26 mouse cellular contexts compared by ENCODE assay signal in the genomic region with DNA sequence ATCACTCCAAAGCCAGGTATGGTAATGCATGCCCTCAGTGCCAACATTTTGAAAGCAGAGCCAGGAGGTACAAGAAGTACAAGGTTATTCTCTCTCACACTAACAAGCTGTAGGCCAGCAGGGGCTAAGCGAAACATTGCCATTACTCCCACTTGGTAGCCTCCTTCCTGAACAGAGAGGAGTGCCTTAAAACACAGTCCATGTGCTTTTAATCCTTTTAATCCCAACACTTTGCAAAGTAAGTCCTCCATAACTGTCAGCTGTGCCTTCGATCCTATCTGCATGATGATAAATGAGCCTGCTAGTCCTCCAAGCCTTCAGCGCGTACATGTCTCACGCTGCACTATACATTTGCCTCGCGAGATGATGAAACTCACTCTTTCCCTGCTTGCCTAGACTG.
DNase-seq lines count a peak whose midpoint lies in the region; ATAC-seq and TF ChIP-seq lines count a peak whose summit lies in the region.
"Had no signal": no experiment of that assay in that cellular context is flagged by ENCODE, and none has a peak within 500 bp of the region (broad histone marks: within the 10 kb centered on the region; RNA-seq: fewer than 3 reads in every experiment).

No protein-coding gene starts in this region.

- H3K4me3 ChIP-seq in heart, embryonic 12.5 days: no peak overlapping the region
- no peak overlapping the region for H3K4me3 ChIP-seq in heart, embryonic 11.5 days (ENCODE audit: low read depth, low read length)
- no peak overlapping the region for H3K4me3 ChIP-seq in hindbrain, embryonic 11.5 days (ENCODE audit: low read depth, low read length)
- no peak overlapping the region for H3K4me3 ChIP-seq in hindbrain, postnatal 0 days (ENCODE audit: low read length)
- H3K4me3 ChIP-seq in hindbrain, embryonic 13.5 days: no peak overlapping the region
- H3K4me3 ChIP-seq: erythroblast, embryonic 14.5 days; forebrain, embryonic 13.5 days; intestine, embryonic 15.5 days; liver, embryonic 12.5 days; midbrain, embryonic 12.5 days had no signal

- no peak overlapping the region for H3K4me2 ChIP-seq in heart, embryonic 12.5 days
- H3K4me2 ChIP-seq in heart, embryonic 11.5 days: no peak overlapping the region
- no peak overlapping the region for H3K4me2 ChIP-seq in hindbrain, embryonic 11.5 days (replicated peaks; ENCODE audit: low read depth, low read length)
- no peak overlapping the region for H3K4me2 ChIP-seq in hindbrain, postnatal 0 days (ENCODE audit: low read depth, low read length)
- H3K4me2 ChIP-seq in hindbrain, embryonic 13.5 days: no peak overlapping the region
- H3K4me2 ChIP-seq: forebrain, embryonic 13.5 days; intestine, embryonic 15.5 days; liver, embryonic 12.5 days; midbrain, embryonic 12.5 days had no signal

- H3K9me3 ChIP-seq in heart, embryonic 12.5 days (replicated peaks): no peaks in the 10 kb centered on the region
- H3K9me3 ChIP-seq in heart, embryonic 11.5 days (replicated peaks; ENCODE audit: control insufficient read depth, low read length): no peaks in the 10 kb centered on the region
- H3K9me3 ChIP-seq in hindbrain, embryonic 11.5 days (ENCODE audit: control insufficient read depth, low read length): no peaks in the 10 kb centered on the region
- no peaks in the 10 kb centered on the region for H3K9me3 ChIP-seq in hindbrain, postnatal 0 days (ENCODE audit: low read length)
- no peaks in the 10 kb centered on the region for H3K9me3 ChIP-seq in hindbrain, embryonic 13.5 days
- H3K9me3 ChIP-seq: forebrain, embryonic 13.5 days; intestine, embryonic 15.5 days; liver, embryonic 12.5 days; midbrain, embryonic 12.5 days had no signal

- 35% methylated on average over 7 of the region's 7 CpGs for WGBS in heart, embryonic 12.5 days
- 47% methylated on average over 7 of the region's 7 CpGs for WGBS in heart, embryonic 11.5 days (ENCODE audit: insufficient replicate concordance)
- WGBS in hindbrain, embryonic 11.5 days: 70% methylated on average over 7 of the region's 7 CpGs
- WGBS in hindbrain, postnatal 0 days: 79% methylated on average over 7 of the region's 7 CpGs
- 55% methylated on average over 7 of the region's 7 CpGs for WGBS in hindbrain, embryonic 13.5 days

- H3K36me3 ChIP-seq in heart, embryonic 12.5 days: no peaks in the 10 kb centered on the region
- no peaks in the 10 kb centered on the region for H3K36me3 ChIP-seq in heart, embryonic 11.5 days (ENCODE audit: control insufficient read depth, insufficient read depth, low read length)
- H3K36me3 ChIP-seq in hindbrain, embryonic 11.5 days (ENCODE audit: control insufficient read depth, insufficient read depth, low read length): no peaks in the 10 kb centered on the region
- no peaks in the 10 kb centered on the region for H3K36me3 ChIP-seq in hindbrain, postnatal 0 days (ENCODE audit: insufficient read depth, low read length)
- H3K36me3 ChIP-seq in hindbrain, embryonic 13.5 days: no peaks in the 10 kb centered on the region
- H3K36me3 ChIP-seq: intestine, embryonic 15.5 days; liver, embryonic 12.5 days; midbrain, embryonic 12.5 days had no signal

- ATAC-seq in heart, embryonic 12.5 days (ENCODE audit: insufficient number of reproducible peaks, low FRiP score): no peak
- ATAC-seq in heart, embryonic 11.5 days (replicated peaks; ENCODE audit: insufficient number of reproducible peaks, low FRiP score, low TSS enrichment): no peak
- no peak for ATAC-seq in hindbrain, embryonic 11.5 days (ENCODE audit: low FRiP score)
- ATAC-seq in hindbrain, postnatal 0 days: no peak
- ATAC-seq in hindbrain, embryonic 13.5 days (ENCODE audit: low FRiP score): no peak
- ATAC-seq in inflammation-experienced regulatory T-cells, adult 6 months: no peak
- ATAC-seq: CD4-positive, CD25-positive, alpha-beta regulatory T cell, adult 4 months; forebrain, embryonic 13.5 days; intestine, embryonic 15.5 days; liver, embryonic 12.5 days; liver, postnatal 0 days had no signal

- peak overlapping the region; percentile 11; the same call in 1 of the 2 replicates for H3K27ac ChIP-seq in heart, embryonic 12.5 days (ENCODE audit: poor library complexity, severe bottlenecking)
- no peak overlapping the region for H3K27ac ChIP-seq in heart, embryonic 11.5 days (ENCODE audit: low read depth, low read length)
- H3K27ac ChIP-seq in hindbrain, embryonic 11.5 days (ENCODE audit: low read depth, low read length): peak overlapping the region; percentile 44; the same call in 1 of the 2 replicates
- H3K27ac ChIP-seq in hindbrain, postnatal 0 days: no peak overlapping the region
- peak overlapping the region; percentile 37; the same call in 1 of the 2 replicates for H3K27ac ChIP-seq in hindbrain, embryonic 13.5 days
- H3K27ac ChIP-seq: forebrain, embryonic 13.5 days; intestine, embryonic 15.5 days; liver, embryonic 12.5 days; midbrain, embryonic 12.5 days had no signal

- peaks cover 38% of the 10 kb centered on the region for H3K4me1 ChIP-seq in heart, embryonic 12.5 days (replicated peaks)
- peaks cover 22% of the 10 kb centered on the region for H3K4me1 ChIP-seq in heart, embryonic 11.5 days (ENCODE audit: control insufficient read depth, insufficient read depth, low read length)
- no peaks in the 10 kb centered on the region for H3K4me1 ChIP-seq in hindbrain, embryonic 11.5 days (replicated peaks; ENCODE audit: control insufficient read depth, insufficient read depth, low read length)
- H3K4me1 ChIP-seq in hindbrain, postnatal 0 days (ENCODE audit: insufficient read depth, low read length): no peaks in the 10 kb centered on the region
- peaks cover 15% of the 10 kb centered on the region for H3K4me1 ChIP-seq in hindbrain, embryonic 13.5 days (replicated peaks)
- H3K4me1 ChIP-seq: intestine, embryonic 15.5 days had no signal

- TF ChIP-seq CTCF in hindbrain, postnatal 0 days (IDR thresholded peaks at IDR 0.05; ENCODE audit: low read depth): no peak

- H3K27me3 ChIP-seq in heart, embryonic 12.5 days (replicated peaks): no peaks in the 10 kb centered on the region
- no peaks in the 10 kb centered on the region for H3K27me3 ChIP-seq in heart, embryonic 11.5 days (ENCODE audit: control insufficient read depth, insufficient read depth, low read length)
- H3K27me3 ChIP-seq in hindbrain, embryonic 11.5 days (ENCODE audit: control insufficient read depth, insufficient read depth, low read length): no peaks in the 10 kb centered on the region
- H3K27me3 ChIP-seq in hindbrain, postnatal 0 days (ENCODE audit: insufficient read depth, low read length): no peaks in the 10 kb centered on the region
- no peaks in the 10 kb centered on the region for H3K27me3 ChIP-seq in hindbrain, embryonic 13.5 days
- H3K27me3 ChIP-seq: forebrain, embryonic 13.5 days; intestine, embryonic 15.5 days; liver, embryonic 12.5 days; midbrain, embryonic 12.5 days had no signal

- no peak for DNase-seq in hindbrain, embryonic 11.5 days (ENCODE audit: low spot score)
- no peak for DNase-seq in hindbrain, postnatal 0 days (ENCODE audit: low spot score)
- DNase-seq in fat pad, adult 2 months (ENCODE audit: extremely low read depth, low read depth, low spot score): peak; percentile 93
- no peak for DNase-seq in retina, embryonic 14.5 days (ENCODE audit: low spot score)
- DNase-seq: adrenal gland, postnatal 14 days; cerebellum, adult 11-12 months; cerebellum, adult 9-11 months; gastrocnemius, postnatal 10 days; heart, adult 18-20 months; heart, postnatal 4 days; kidney, adult 2 months; kidney, postnatal 10 days; layer of hippocampus, postnatal 36 days; left cerebral cortex, postnatal 4 days; liver, postnatal 0 days; lung, postnatal 36 days had no signal

- no peak overlapping the region for H3K9ac ChIP-seq in heart, embryonic 12.5 days
- H3K9ac ChIP-seq in heart, embryonic 11.5 days (ENCODE audit: low read depth, low read length): no peak overlapping the region
- H3K9ac ChIP-seq in hindbrain, embryonic 11.5 days (ENCODE audit: low read depth, low read length): no peak overlapping the region
- H3K9ac ChIP-seq in hindbrain, postnatal 0 days (replicated peaks; ENCODE audit: low read length): no peak overlapping the region
- no peak overlapping the region for H3K9ac ChIP-seq in hindbrain, embryonic 13.5 days
- H3K9ac ChIP-seq: forebrain, embryonic 13.5 days; intestine, embryonic 15.5 days; liver, embryonic 12.5 days; liver, postnatal 0 days; midbrain, embryonic 12.5 days had no signal

Comparison
In these comparisons a context has a peak if more than half of its experiments do, and no peak if none do; other contexts are left out.
1. H3K27ac ChIP-seq: peak in heart, embryonic 12.5 days (single experiment), hindbrain, embryonic 11.5 days (single experiment) and hindbrain, embryonic 13.5 days (single experiment); none in heart, embryonic 11.5 days (single experiment) and hindbrain, postnatal 0 days (single experiment).